Mouse (Mus musculus) ovary, adult 10 weeks (tissue): ENCODE results near the gene P3h3. TPM values are rescaled to one million over a fixed set of nuclear protein-coding genes. Genes with fewer than 3 reads are reported as not detected.

Experiments used
- polyA plus RNA-seq: library from polyadenylated mRNA; stranded (reverse); fragments of 350-450 nt; fragmentation: Illumina TruSeq; extraction: RNeasy Lipid Tissue Mini Kit (QIAGEN cat#74804); gene quantifications from one replicate; pipeline ENCODE4 v1.2.3, GENCODE M21; 2014

Gene P3h3
- 1.7 TPM for polyA plus RNA-seq

GRCm38 (mm10) chr6:124856916-124857839, at the start of gene P3h3:
TSS of gene P3h3 (minus strand) at chr6:124857752.

GRCm38 (mm10) chr6:124887986-124888385, 30.4 kb upstream of the P3h3 start, which contains the start of gene Cd4:
TSS of gene Cd4 (minus strand) at chr6:124888221.

GRCm38 (mm10) chr6:124863658-124864298, 6.2 kb upstream of the P3h3 start, which contains the start of gene Gpr162:
TSS of gene Gpr162 (minus strand) at chr6:124863983.

GRCm38 (mm10) chr6:124840241-124841167, 17.0 kb downstream of the P3h3 start, which contains the start of gene Gnb3:
TSS of gene Gnb3 (minus strand) at chr6:124840275.

GRCm38 (mm10) chr6:124828868-124829798, 28.4 kb downstream of the P3h3 start, which contains the start of the genes Usp5 and Cdca3:
TSS of gene Usp5 (minus strand) at chr6:124829484.
TSS of gene Cdca3 (plus strand) at chr6:124829547.

GRCm38 (mm10) chr6:124813933-124814332, 43.6 kb downstream of the P3h3 start, which contains the start of gene Tpi1:
TSS of gene Tpi1 (minus strand) at chr6:124814296.

GRCm38 (mm10) chr6:124808358-124809012, 49.1 kb downstream of the P3h3 start, which contains the start of gene Spsb2:
TSS of gene Spsb2 (plus strand) at chr6:124808661.

Other genes with a start within 250 kb of the P3h3 start
- 0.40 TPM for gene C1s2, start 221.7 kb downstream of the P3h3 start, polyA plus RNA-seq
- 40.5 TPM for gene Lpcat3, start 194.7 kb downstream of the P3h3 start, polyA plus RNA-seq
- gene Emg1, start 145.6 kb downstream of the P3h3 start, polyA plus RNA-seq, result 13.2 TPM
- 26.3 TPM for gene Phb2, start 145.4 kb downstream of the P3h3 start, polyA plus RNA-seq
- 4.1 TPM for gene Ptpn6, start 119.0 kb downstream of the P3h3 start, polyA plus RNA-seq
- gene Grcc10, start 116.4 kb downstream of the P3h3 start, polyA plus RNA-seq, result 2.1 TPM
- gene Gm45234, start 101.7 kb downstream of the P3h3 start, polyA plus RNA-seq, result not detected
- 0.66 TPM for gene Atn1, start 101.2 kb downstream of the P3h3 start, polyA plus RNA-seq
- gene Eno2, start 88.1 kb downstream of the P3h3 start, polyA plus RNA-seq, result 0.48 TPM
- 3.8 TPM for gene Lrrc23, start 78.0 kb downstream of the P3h3 start, polyA plus RNA-seq
- not detected for gene Spsb2, start 49.1 kb downstream of the P3h3 start, polyA plus RNA-seq
- gene Tpi1, start 43.5 kb downstream of the P3h3 start, polyA plus RNA-seq, result 12.8 TPM
- 23.2 TPM for gene Usp5, start 28.3 kb downstream of the P3h3 start, polyA plus RNA-seq
- 4.3 TPM for gene Cdca3, start 28.2 kb downstream of the P3h3 start, polyA plus RNA-seq
- gene Gnb3, start 17.5 kb downstream of the P3h3 start, polyA plus RNA-seq, result not detected
- not detected for gene Gpr162, start 6.2 kb upstream of the P3h3 start, polyA plus RNA-seq
- 1.4 TPM for gene Cd4, start 30.5 kb upstream of the P3h3 start, polyA plus RNA-seq
- 0.23 TPM for gene Lag3, start 54.0 kb upstream of the P3h3 start, polyA plus RNA-seq
- 293 TPM for gene Ptms, start 62.4 kb upstream of the P3h3 start, polyA plus RNA-seq
- gene Mlf2, start 73.6 kb upstream of the P3h3 start, polyA plus RNA-seq, result 8.4 TPM
- gene Cops7a, start 107.8 kb upstream of the P3h3 start, polyA plus RNA-seq, result 18.8 TPM
- gene Pianp, start 138.9 kb upstream of the P3h3 start, polyA plus RNA-seq, result 0.23 TPM
- gene Zfp384, start 151.4 kb upstream of the P3h3 start, polyA plus RNA-seq, result 13.0 TPM
- gene Ing4, start 182.0 kb upstream of the P3h3 start, polyA plus RNA-seq, result 13.0 TPM
- not detected for gene Acrbp, start 191.9 kb upstream of the P3h3 start, polyA plus RNA-seq
- not detected for gene Lpar5, start 210.2 kb upstream of the P3h3 start, polyA plus RNA-seq
- gene Chd4, start 238.2 kb upstream of the P3h3 start, polyA plus RNA-seq, result 122 TPM